Mouse (Mus musculus) megakaryocyte, embryonic 14.5 days (primary cell): ENCODE measurements around the gene Fli1. TPM values are rescaled to one million over a fixed set of nuclear protein-coding genes. Genes with fewer than 3 reads are reported as not detected.

Experiments
- H3K27me3 ChIP-seq: replicated peaks from 2 replicates; pipeline ENCODE3; 2012; ENCODE audit warnings: inconsistent platforms
- H3K36me3 ChIP-seq: replicated peaks from 2 replicates; pipeline ENCODE3; 2012; ENCODE audit warnings: low read length, inconsistent platforms, mixed read lengths
- H3K4me1 ChIP-seq: 2 replicates; pipeline ENCODE4 v1.6.1; 2012; ENCODE audit warnings: inconsistent platforms
- H3K4me3 ChIP-seq: replicated peaks from 2 replicates; pipeline ENCODE3; 2012; ENCODE audit warnings: moderate library complexity, mild to moderate bottlenecking, inconsistent platforms
- H3K9me3 ChIP-seq: 2 replicates; pipeline ENCODE4 v1.6.1; 2012; ENCODE audit warnings: inconsistent platforms
- FLI1 ChIP-seq: IDR thresholded peaks from 2 replicates; pipeline ENCODE4 v1.6.1; 2012; ENCODE audit warnings: low read length, inconsistent platforms, mixed read lengths
- GATA1 ChIP-seq: IDR thresholded peaks from 3 replicates; pipeline ENCODE4 v1.6.1; 2012; ENCODE audit warnings: mixed read lengths, low read length, inconsistent platforms, borderline replicate concordance
- polyA plus RNA-seq: library from polyadenylated mRNA; stranded (reverse); fragments of >175 nt; gene quantifications from 2 replicates; pipeline ENCODE4 v1.2.3, GENCODE M21; 2012; ENCODE audit warnings: low replicate concordance; ENCODE audit not compliant: insufficient read depth

Gene Fli1
- polyA plus RNA-seq, 1 experiment, result 61.7 TPM

DNA sequence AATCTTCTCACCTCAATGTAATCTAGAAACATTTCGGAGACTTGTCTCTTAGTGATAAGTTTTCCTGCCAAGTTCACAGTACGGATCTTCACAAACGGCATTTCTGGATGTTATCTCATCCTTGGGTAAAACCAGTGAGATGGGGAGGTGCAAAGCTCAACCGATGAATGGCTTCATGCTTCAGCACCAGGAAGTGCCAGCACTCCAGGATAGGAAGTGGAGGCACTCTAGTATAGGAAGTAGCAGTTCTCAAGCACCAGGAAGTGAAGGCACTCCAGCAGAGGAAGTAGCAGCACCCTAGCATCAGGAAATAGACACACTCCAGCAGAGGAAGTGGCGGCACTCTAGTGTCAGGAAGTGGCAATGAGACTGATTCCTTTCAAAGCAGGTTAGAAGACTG is 27.9 kb upstream of the Fli1 start:
- H3K36me3 ChIP-seq, result no peaks in the 10 kb centered on the region
- H3K9me3 ChIP-seq, result peaks cover 4% of the 10 kb centered on the region
- peaks cover 67% of the 10 kb centered on the region for H3K4me1 ChIP-seq
- no peak for TF ChIP-seq FLI1
- TF ChIP-seq GATA1, result no peak
- peaks cover 2% of the 10 kb centered on the region for H3K27me3 ChIP-seq
- peak overlapping the region; percentile 33 for H3K4me3 ChIP-seq

GRCm38 (mm10) chr9:32569261-32569660 is 26.6 kb upstream of the Fli1 start:
- peaks cover 80% of the 10 kb centered on the region for H3K4me1 ChIP-seq
- H3K9me3 ChIP-seq, result no peaks in the 10 kb centered on the region
- no peak overlapping the region for H3K4me3 ChIP-seq
- H3K36me3 ChIP-seq, result no peaks in the 10 kb centered on the region
- TF ChIP-seq FLI1 (no peak), GATA1 (no peak)
- H3K27me3 ChIP-seq, result no peaks in the 10 kb centered on the region

GRCm38 (mm10) chr9:32567603-32568002 is 24.9 kb upstream of the Fli1 start:
- Histone ChIP-seq H3K9me3 (no peaks in the 10 kb centered on the region), H3K4me3 (no peak overlapping the region), H3K36me3 (no peaks in the 10 kb centered on the region), H3K27me3 (no peaks in the 10 kb centered on the region), H3K4me1 (peaks cover 90% of the 10 kb centered on the region)
- TF ChIP-seq FLI1, result no peak
- TF ChIP-seq GATA1, result no peak

- H3K9me3 ChIP-seq, result no peaks in the 10 kb centered on the region
- no peak overlapping the region for H3K4me3 ChIP-seq
- H3K36me3 ChIP-seq, result no peaks in the 10 kb centered on the region
- H3K4me1 ChIP-seq, result peaks cover 95% of the 10 kb centered on the region
- no peak for TF ChIP-seq GATA1
- TF ChIP-seq FLI1, result no peak
- no peaks in the 10 kb centered on the region for H3K27me3 ChIP-seq
Measured at GRCm38 (mm10) chr9:32565309-32565708, 22.6 kb upstream of the Fli1 start.

GRCm38 (mm10) chr9:32562837-32563236 is 20.2 kb upstream of the Fli1 start:
- peaks cover 98% of the 10 kb centered on the region for H3K4me1 ChIP-seq
- peak overlapping the region; percentile 84 for H3K4me3 ChIP-seq
- H3K27me3 ChIP-seq, result no peaks in the 10 kb centered on the region
- no peak for TF ChIP-seq FLI1
- no peak for TF ChIP-seq GATA1
- H3K9me3 ChIP-seq, result no peaks in the 10 kb centered on the region
- no peaks in the 10 kb centered on the region for H3K36me3 ChIP-seq

GRCm38 (mm10) chr9:32562409-32562808 is 19.7 kb upstream of the Fli1 start:
- peak overlapping the region; percentile 84 for H3K4me3 ChIP-seq

DNA sequence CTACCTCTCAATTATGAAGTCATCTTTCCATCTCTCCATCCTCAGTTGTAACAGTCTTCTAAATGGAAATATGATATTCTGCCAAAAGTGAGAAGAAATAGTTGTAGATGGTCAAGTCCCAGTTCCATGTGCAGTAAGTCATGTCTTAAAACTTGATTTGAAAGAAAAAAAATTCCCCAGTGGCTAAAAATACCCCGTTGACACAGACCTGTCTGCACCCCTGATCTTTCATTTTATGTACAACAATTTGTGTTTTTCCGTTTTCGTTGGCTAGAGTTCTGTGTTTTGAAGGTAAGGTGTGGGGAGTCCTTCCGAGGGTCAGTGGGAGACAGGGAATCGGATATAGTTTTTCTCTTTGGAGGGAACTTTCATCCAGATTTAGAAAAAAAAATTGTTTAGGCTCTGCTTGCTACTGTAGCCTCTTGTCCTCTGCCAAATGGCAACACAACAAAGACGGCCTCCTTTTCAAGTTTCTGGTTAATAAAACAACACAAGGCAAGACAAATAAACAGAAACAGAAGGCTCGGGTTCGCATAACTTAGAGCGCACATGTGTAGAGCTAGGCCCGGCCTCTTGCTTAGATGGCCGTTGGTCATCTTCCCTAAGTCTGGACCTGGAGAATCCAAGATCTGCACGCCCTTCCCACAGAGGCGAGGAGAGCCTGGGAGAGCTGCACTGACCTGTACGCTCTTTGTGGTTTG is 18.7 kb upstream of the Fli1 start:
- TF ChIP-seq GATA1, result no peak
- TF ChIP-seq FLI1, result no peak
- H3K36me3 ChIP-seq, result no peaks in the 10 kb centered on the region
- no peaks in the 10 kb centered on the region for H3K27me3 ChIP-seq
- H3K4me1 ChIP-seq, result peaks cover 98% of the 10 kb centered on the region
- no peaks in the 10 kb centered on the region for H3K9me3 ChIP-seq
- H3K4me3 ChIP-seq, result peak overlapping the region; percentile 84

More at GRCm38 (mm10) chr9:32562409-32562808, 19.7 kb upstream of the Fli1 start:
- no peaks in the 10 kb centered on the region for H3K9me3 ChIP-seq
- peaks cover 98% of the 10 kb centered on the region for H3K4me1 ChIP-seq
- TF ChIP-seq GATA1 (no peak), FLI1 (no peak)
- H3K27me3 ChIP-seq, result no peaks in the 10 kb centered on the region
- H3K36me3 ChIP-seq, result no peaks in the 10 kb centered on the region

- Histone ChIP-seq H3K4me3 (peak overlapping the region; percentile 69), H3K27me3 (no peaks in the 10 kb centered on the region), H3K4me1 (peaks cover 98% of the 10 kb centered on the region), H3K36me3 (no peaks in the 10 kb centered on the region), H3K9me3 (no peaks in the 10 kb centered on the region)
- TF ChIP-seq GATA1 (peak; percentile 36; the same call in 1 of the 3 replicates), FLI1 (no peak)
Measured at GRCm38 (mm10) chr9:32559859-32560258, 17.2 kb upstream of the Fli1 start.

DNA sequence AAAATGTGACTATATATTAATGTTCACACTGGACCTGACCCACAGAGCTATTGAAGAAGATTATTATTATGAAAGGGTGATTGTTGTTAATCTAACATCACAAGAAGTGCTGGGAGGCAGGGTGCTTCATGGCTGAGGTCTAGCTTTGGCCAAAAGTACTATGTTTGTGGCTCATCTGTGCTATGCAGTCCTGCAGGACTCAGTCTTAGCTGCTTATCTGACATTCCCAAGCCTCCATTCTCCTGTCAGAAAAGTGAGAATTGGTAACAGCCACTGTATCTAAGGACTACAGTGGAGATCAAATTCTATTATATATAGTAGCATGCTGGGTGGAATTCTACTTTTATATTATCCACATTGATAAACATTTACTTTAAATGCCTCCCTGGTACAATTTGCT is 16.8 kb upstream of the Fli1 start:
- Histone ChIP-seq H3K4me1 (peaks cover 98% of the 10 kb centered on the region), H3K36me3 (no peaks in the 10 kb centered on the region), H3K4me3 (peak overlapping the region; percentile 69), H3K27me3 (no peaks in the 10 kb centered on the region), H3K9me3 (no peaks in the 10 kb centered on the region)
- no peak for TF ChIP-seq GATA1

GRCm38 (mm10) chr9:32556313-32556712 is 13.7 kb upstream of the Fli1 start:
- no peaks in the 10 kb centered on the region for H3K36me3 ChIP-seq
- TF ChIP-seq GATA1 (peak; percentile 74; the same call in 1 of the 3 replicates), FLI1 (no peak)
- H3K9me3 ChIP-seq, result no peaks in the 10 kb centered on the region
- no peaks in the 10 kb centered on the region for H3K27me3 ChIP-seq
- peak overlapping the region; percentile 80 for H3K4me3 ChIP-seq
- H3K4me1 ChIP-seq, result peaks cover 92% of the 10 kb centered on the region

GRCm38 (mm10) chr9:32555279-32555678 is 12.6 kb upstream of the Fli1 start:
- H3K4me3 ChIP-seq, result no peak overlapping the region
- no peaks in the 10 kb centered on the region for H3K27me3 ChIP-seq
- no peak for TF ChIP-seq FLI1
- no peak for TF ChIP-seq GATA1
- no peaks in the 10 kb centered on the region for H3K9me3 ChIP-seq
- H3K4me1 ChIP-seq, result peaks cover 92% of the 10 kb centered on the region
- no peaks in the 10 kb centered on the region for H3K36me3 ChIP-seq
